Mouse (Mus musculus) left cerebral cortex, postnatal 4 days (tissue): Measurements from ENCODE around the gene Ankrd44. TPM values are rescaled to one million over a fixed set of nuclear protein-coding genes. Genes with fewer than 3 reads are reported as not detected.

Experiments used
- microRNA-seq: library from miRNA; unstranded; fragments of <30 nt; microRNA quantifications from one replicate; pipeline ENCODE4 v1.2.0, GENCODE M21; 2022
- total RNA-seq, 2 experiments: library from RNA; stranded (reverse); gene quantifications; 2 replicates each; pipeline ENCODE4 v1.2.3; 2021

The Ankrd44 gene
- total RNA-seq, 2 experiments from 2014 or later: 88.1 to 88.4 TPM

Small RNA genes within 50 kb of the gene (microRNA-seq; reads per million reads assigned to microRNA genes)
- gene Gm24053: not detected

Other genes with a start within 250 kb of the Ankrd44 start
- gene Sf3b1, start 101.1 kb upstream of the Ankrd44 start, total RNA-seq: 100 to 1,000 TPM; 190 to 193 TPM
- 10 to 100 TPM; 18.9 to 20.0 TPM for gene Coq10b, start 126.4 kb upstream of the Ankrd44 start, total RNA-seq
- 100 to 1,000 TPM; 109 to 118 TPM for gene Hspe1, start 161.7 kb upstream of the Ankrd44 start, total RNA-seq
- 100 to 1,000 TPM; 187 to 191 TPM for gene Hspd1, start 161.9 kb upstream of the Ankrd44 start, total RNA-seq
- gene Mob4, start 204.8 kb upstream of the Ankrd44 start, total RNA-seq: 10 to 100 TPM; 77.6 to 79.9 TPM